Mouse (Mus musculus): ENCODE results near the gene Pgc. TPM values are rescaled to one million over a fixed set of nuclear protein-coding genes. Genes with fewer than 3 reads are reported as not detected.

The Pgc gene
- total and polyA plus RNA-seq, 2 experiments from 2014 or later = not detected

DNA sequence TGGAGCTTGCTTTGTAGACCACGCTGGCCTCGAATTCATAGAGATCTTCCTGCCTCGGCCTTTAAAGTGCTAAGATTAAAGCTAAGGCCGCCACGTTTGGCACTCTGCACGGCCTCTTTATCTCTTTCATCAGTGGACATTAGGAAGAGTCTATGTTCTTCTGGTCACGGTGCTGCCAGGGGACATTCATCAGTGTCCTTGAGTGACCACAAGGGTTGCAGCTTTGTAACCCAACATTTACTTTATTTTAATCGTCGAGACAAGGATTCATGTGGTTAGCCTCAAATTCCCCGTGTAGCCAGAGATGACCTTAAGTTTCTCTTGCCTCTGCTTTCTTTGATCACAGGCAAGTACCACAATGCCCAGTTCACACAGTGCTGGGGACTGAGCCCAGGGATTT lies 53.8 kb downstream of the Pgc start:
- Histone ChIP-seq H3K4me1 (ENCODE audit: control insufficient read depth, insufficient read depth) (no peaks in the 10 kb centered on the region), H3K9ac (replicated peaks; ENCODE audit: low read depth, low read length) (no peak overlapping the region), H3K4me2 (ENCODE audit: low read depth, low read length) (no peak overlapping the region), H3K36me3 (replicated peaks; ENCODE audit: control insufficient read depth, insufficient read depth, low read length) (no peaks in the 10 kb centered on the region), H3K27me3 (ENCODE audit: control insufficient read depth, insufficient read depth, low read length) (no peaks in the 10 kb centered on the region), H3K27ac (ENCODE audit: low read depth) (no peak overlapping the region), H3K9me3 (replicated peaks; ENCODE audit: control insufficient read depth, low read length) (no peaks in the 10 kb centered on the region), H3K4me3 (ENCODE audit: low read depth, low read length) (no peak overlapping the region)
- TF ChIP-seq EP300 (IDR thresholded peaks at IDR 0.05; ENCODE audit: low read depth) = no peak
- TF ChIP-seq CTCF (IDR thresholded peaks at IDR 0.05; ENCODE audit: low read depth) = no peak
- 78% methylated on average over 10 of the region's 10 CpGs for WGBS
- ATAC-seq (ENCODE audit: insufficient read depth, low read depth) (no peak), DNase-seq (ENCODE audit: low spot score) (no peak)

DNA sequence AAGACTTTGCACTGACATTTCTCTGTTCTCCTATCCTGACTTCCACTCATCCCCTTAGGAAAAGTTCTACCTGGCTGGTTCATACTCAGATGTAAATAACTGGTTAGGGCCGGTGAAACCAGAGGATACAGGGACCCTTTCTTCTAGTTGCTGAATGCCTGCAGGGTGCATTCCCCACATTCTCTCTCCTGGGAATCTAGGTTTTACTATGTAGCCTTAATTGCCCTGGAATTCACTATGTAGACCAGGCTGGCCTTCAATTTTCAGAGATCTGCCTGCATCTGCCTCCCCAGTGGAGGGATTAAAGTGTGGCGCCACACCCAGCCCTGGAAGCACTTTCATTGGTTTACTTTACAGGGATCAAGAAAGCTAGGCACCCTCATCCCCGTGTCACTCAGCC lies 55.8 kb downstream of the Pgc start:
- Histone ChIP-seq H3K4me3 (ENCODE audit: low read depth, low read length) (no peak overlapping the region), H3K4me1 (ENCODE audit: control insufficient read depth, insufficient read depth) (no peaks in the 10 kb centered on the region), H3K27me3 (ENCODE audit: control insufficient read depth, insufficient read depth, low read length) (no peaks in the 10 kb centered on the region), H3K9ac (replicated peaks; ENCODE audit: low read depth, low read length) (no peak overlapping the region), H3K36me3 (replicated peaks; ENCODE audit: control insufficient read depth, insufficient read depth, low read length) (peaks cover 11% of the 10 kb centered on the region; the same call in 1 of the 2 replicates), H3K9me3 (replicated peaks; ENCODE audit: control insufficient read depth, low read length) (no peaks in the 10 kb centered on the region), H3K4me2 (ENCODE audit: low read depth, low read length) (no peak overlapping the region), H3K27ac (ENCODE audit: low read depth) (no peak overlapping the region)
- 84% methylated on average over 3 of the region's 3 CpGs for WGBS
- no peak for ATAC-seq (ENCODE audit: insufficient read depth, low read depth)
- TF ChIP-seq CTCF (IDR thresholded peaks at IDR 0.05; ENCODE audit: low read depth) = no peak
- TF ChIP-seq EP300 (IDR thresholded peaks at IDR 0.05; ENCODE audit: low read depth) = no peak
- DNase-seq (ENCODE audit: low spot score) = no peak

DNA sequence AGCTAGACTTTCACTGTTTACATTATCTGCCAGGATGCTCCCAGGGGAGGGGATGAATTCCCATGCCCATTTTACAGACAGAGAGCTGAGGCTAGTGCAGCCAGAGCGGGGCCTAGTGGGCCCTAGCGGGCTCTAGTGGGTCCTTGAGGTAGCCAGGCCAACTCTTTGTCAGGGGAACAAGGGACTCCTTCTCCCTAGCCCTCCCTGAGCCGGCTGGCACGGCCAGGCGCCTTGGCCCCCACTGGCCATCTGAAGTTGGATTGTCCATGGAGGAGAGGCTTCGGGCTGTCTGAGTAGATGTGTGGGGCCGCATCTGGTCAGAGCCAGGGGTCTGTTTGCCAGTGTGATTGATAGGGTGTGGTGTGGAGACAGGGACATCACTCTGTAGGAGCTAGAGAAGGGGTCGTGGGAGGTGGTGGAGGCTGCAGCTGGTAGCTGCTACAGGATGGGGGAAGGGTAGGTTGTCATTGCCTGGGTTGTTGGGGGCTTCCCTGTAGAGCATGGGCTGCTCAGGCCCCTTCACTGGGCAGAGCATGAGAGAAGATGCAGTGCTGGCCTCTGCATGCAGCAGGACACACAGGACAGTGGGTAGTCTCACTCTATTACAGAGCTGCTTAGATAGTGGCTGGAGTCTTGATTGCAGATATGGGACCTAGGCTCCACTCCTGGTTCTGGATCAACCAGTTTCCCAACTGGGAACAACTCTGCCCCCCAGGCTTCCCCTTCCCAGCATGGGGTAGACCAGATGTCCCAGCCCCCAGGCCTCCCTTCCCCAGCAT lies 57.0 kb downstream of the Pgc start:
- H3K4me3 ChIP-seq (ENCODE audit: low read depth, low read length) = no peak overlapping the region
- no peak overlapping the region for H3K4me2 ChIP-seq (ENCODE audit: low read depth, low read length)
- H3K9me3 ChIP-seq (replicated peaks; ENCODE audit: control insufficient read depth, low read length) = no peaks in the 10 kb centered on the region
- no peak for ATAC-seq (ENCODE audit: insufficient read depth, low read depth)
- no peak for TF ChIP-seq CTCF (IDR thresholded peaks at IDR 0.05; ENCODE audit: low read depth)
- no peak for TF ChIP-seq EP300 (IDR thresholded peaks at IDR 0.05; ENCODE audit: low read depth)
- no peak overlapping the region for H3K27ac ChIP-seq (ENCODE audit: low read depth)
- H3K4me1 ChIP-seq (ENCODE audit: control insufficient read depth, insufficient read depth) = no peaks in the 10 kb centered on the region
- peaks cover 23% of the 10 kb centered on the region for H3K36me3 ChIP-seq (replicated peaks; ENCODE audit: control insufficient read depth, insufficient read depth, low read length)
- 81% methylated on average over 8 of the region's 8 CpGs for WGBS
- no peaks in the 10 kb centered on the region for H3K27me3 ChIP-seq (ENCODE audit: control insufficient read depth, insufficient read depth, low read length)
- no peak overlapping the region for H3K9ac ChIP-seq (replicated peaks; ENCODE audit: low read depth, low read length)
- no peak for DNase-seq (ENCODE audit: low spot score)

Other genes with a start within 250 kb of the Pgc start
- gene Taf8, start 224.6 kb upstream of the Pgc start, total RNA-seq (2014; rRNA removed; ENCODE audit: low replicate concordance) = 14.7 and 26.4 TPM in 2 replicates
- gene Taf8, start 224.6 kb upstream of the Pgc start, polyA plus RNA-seq (2015; fragmentation: Nextera tagmentation; extraction: Ambion mirVana) = 11.5 and 11.9 TPM in 2 replicates
- gene Ccnd3, start 221.8 kb upstream of the Pgc start, total RNA-seq (2014; rRNA removed; ENCODE audit: low replicate concordance) = 231 and 248 TPM in 2 replicates
- gene Ccnd3, start 221.8 kb upstream of the Pgc start, polyA plus RNA-seq (2015; fragmentation: Nextera tagmentation; extraction: Ambion mirVana) = 180 and 187 TPM in 2 replicates
- 14.3 and 17.4 TPM in 2 replicates for gene Bysl, start 115.3 kb upstream of the Pgc start, total RNA-seq (2014; rRNA removed; ENCODE audit: low replicate concordance)
- 15.8 and 19.9 TPM in 2 replicates for gene Bysl, start 115.3 kb upstream of the Pgc start, polyA plus RNA-seq (2015; fragmentation: Nextera tagmentation; extraction: Ambion mirVana)
- gene Med20, start 115.3 kb upstream of the Pgc start, total RNA-seq (2014; rRNA removed; ENCODE audit: low replicate concordance) = 26.5 and 30.1 TPM in 2 replicates
- gene Med20, start 115.3 kb upstream of the Pgc start, polyA plus RNA-seq (2015; fragmentation: Nextera tagmentation; extraction: Ambion mirVana) = 21.8 and 26.3 TPM in 2 replicates
- gene Gm20517, start 115.3 kb upstream of the Pgc start, total RNA-seq (2014; rRNA removed; ENCODE audit: low replicate concordance) = 2.3 TPM in 1 of 2 replicates, not detected in the other
- 1.4 and 1.7 TPM in 2 replicates for gene Gm20517, start 115.3 kb upstream of the Pgc start, polyA plus RNA-seq (2015; fragmentation: Nextera tagmentation; extraction: Ambion mirVana)
- gene Usp49, start 96.2 kb upstream of the Pgc start, total RNA-seq (2014; rRNA removed; ENCODE audit: low replicate concordance) = 3.5 and 10.8 TPM in 2 replicates
- gene Usp49, start 96.2 kb upstream of the Pgc start, polyA plus RNA-seq (2015; fragmentation: Nextera tagmentation; extraction: Ambion mirVana) = 1.4 TPM in 2 replicates
- gene Tomm6, start 38.5 kb upstream of the Pgc start, total RNA-seq (2014; rRNA removed; ENCODE audit: low replicate concordance) = 141 and 171 TPM in 2 replicates
- 334 and 345 TPM in 2 replicates for gene Tomm6, start 38.5 kb upstream of the Pgc start, polyA plus RNA-seq (2015; fragmentation: Nextera tagmentation; extraction: Ambion mirVana)
- gene Frs3, start 37.8 kb upstream of the Pgc start, total RNA-seq (2014; rRNA removed; ENCODE audit: low replicate concordance) = 6.1 and 18.9 TPM in 2 replicates
- 3.7 and 4.2 TPM in 2 replicates for gene Frs3, start 37.8 kb upstream of the Pgc start, polyA plus RNA-seq (2015; fragmentation: Nextera tagmentation; extraction: Ambion mirVana)
- gene Gm21981, start 32.4 kb upstream of the Pgc start, total RNA-seq (2014; rRNA removed; ENCODE audit: low replicate concordance) = 0.12 TPM in 1 of 2 replicates, not detected in the other
- 0.19 and 0.22 TPM in 2 replicates for gene Gm21981, start 32.4 kb upstream of the Pgc start, polyA plus RNA-seq (2015; fragmentation: Nextera tagmentation; extraction: Ambion mirVana)
- gene Prickle4, start 32.1 kb upstream of the Pgc start, total RNA-seq (2014; rRNA removed; ENCODE audit: low replicate concordance) = 9.9 TPM in 1 of 2 replicates, not detected in the other
- gene Prickle4, start 32.1 kb upstream of the Pgc start, polyA plus RNA-seq (2015; fragmentation: Nextera tagmentation; extraction: Ambion mirVana) = 0.36 and 0.93 TPM in 2 replicates
- 42.4 and 57.5 TPM in 2 replicates for gene Tfeb, start 10.2 kb downstream of the Pgc start, total RNA-seq (2014; rRNA removed; ENCODE audit: low replicate concordance)
- gene Tfeb, start 10.2 kb downstream of the Pgc start, polyA plus RNA-seq (2015; fragmentation: Nextera tagmentation; extraction: Ambion mirVana) = 26.9 and 27.9 TPM in 2 replicates
- gene Mdfi, start 107.8 kb downstream of the Pgc start, total RNA-seq (2014; rRNA removed; ENCODE audit: low replicate concordance) = 64.6 and 68.2 TPM in 2 replicates
- 6.2 and 6.7 TPM in 2 replicates for gene Mdfi, start 107.8 kb downstream of the Pgc start, polyA plus RNA-seq (2015; fragmentation: Nextera tagmentation; extraction: Ambion mirVana)
- gene Foxp4, start 197.8 kb downstream of the Pgc start, total RNA-seq (2014; rRNA removed; ENCODE audit: low replicate concordance) = 14.2 and 21.0 TPM in 2 replicates
- 3.3 and 4.1 TPM in 2 replicates for gene Foxp4, start 197.8 kb downstream of the Pgc start, polyA plus RNA-seq (2015; fragmentation: Nextera tagmentation; extraction: Ambion mirVana)

Data from heart, postnatal 0 days (tissue).